Mouse (Mus musculus): ENCODE data around the gene Gm9048.
A peak's percentile ranks its signal among the peaks of the same experiment; 100 is the strongest.
"Not testable (repeated sequence)": the region's sequence is repeated elsewhere in the genome, so short reads cannot be mapped to it uniquely, and the experiment has no call there.

Gm9048 gene

GRCm38 (mm10) chr10:118348579-118348978 is at the start of gene Gm9048:
Gene Gm9048, minus strand, starts transcription at chr10:118348679.
- DNase-seq (ENCODE audit: low read depth, low spot score): not testable (repeated sequence)

GRCm38 (mm10) chr10:118370443-118370842 is 22.0 kb upstream of the Gm9048 start:
- DNase-seq (ENCODE audit: low read depth, low spot score): peak; percentile 70

DNA sequence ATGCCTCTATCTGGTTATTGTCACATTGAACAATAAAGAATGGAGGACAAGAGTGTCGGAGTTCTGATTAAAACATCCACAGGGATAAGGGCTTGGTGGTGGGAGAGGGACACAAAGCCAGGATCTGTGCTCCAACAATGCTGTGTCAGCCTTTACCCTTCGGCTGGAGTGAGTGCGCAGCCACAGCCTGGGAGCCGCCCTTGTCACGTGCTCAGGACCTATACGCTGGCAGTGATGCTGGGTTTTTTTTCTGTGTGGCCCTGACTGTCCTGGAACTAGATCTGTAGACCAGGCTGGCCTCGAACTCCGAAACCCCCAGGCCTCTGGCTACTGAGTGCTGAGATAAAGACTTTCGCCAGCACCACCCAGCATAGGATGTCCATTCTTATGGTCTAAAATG is 21.0 kb upstream of the Gm9048 start:
- DNase-seq (ENCODE audit: low read depth, low spot score): no peak

DNA sequence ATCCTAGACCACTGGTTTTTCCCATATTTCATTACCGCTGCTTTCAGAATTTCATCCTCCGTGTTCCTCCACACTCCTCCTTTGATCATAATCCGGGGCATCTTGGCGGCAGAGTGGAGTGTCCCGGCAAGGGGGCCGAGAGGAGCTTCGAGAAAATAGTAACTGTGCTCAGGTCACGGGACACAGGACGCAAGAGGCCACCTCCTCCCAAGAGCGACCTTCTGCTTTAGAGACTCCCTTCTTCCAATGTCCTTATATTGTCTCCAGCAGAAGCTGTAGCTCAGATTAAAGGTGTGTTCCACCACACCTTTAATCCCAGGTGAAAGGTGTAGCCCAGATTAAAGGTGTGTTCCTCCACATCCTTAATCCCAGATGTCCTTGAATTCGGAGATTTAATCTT is 5.5 kb upstream of the Gm9048 start, which contains the start of gene Gm9049:
TSS of gene Gm9049 (minus strand) at position 101 of the 400 bp plus-strand sequence.
- not testable (repeated sequence) for DNase-seq (ENCODE audit: low read depth, low spot score)

DNA sequence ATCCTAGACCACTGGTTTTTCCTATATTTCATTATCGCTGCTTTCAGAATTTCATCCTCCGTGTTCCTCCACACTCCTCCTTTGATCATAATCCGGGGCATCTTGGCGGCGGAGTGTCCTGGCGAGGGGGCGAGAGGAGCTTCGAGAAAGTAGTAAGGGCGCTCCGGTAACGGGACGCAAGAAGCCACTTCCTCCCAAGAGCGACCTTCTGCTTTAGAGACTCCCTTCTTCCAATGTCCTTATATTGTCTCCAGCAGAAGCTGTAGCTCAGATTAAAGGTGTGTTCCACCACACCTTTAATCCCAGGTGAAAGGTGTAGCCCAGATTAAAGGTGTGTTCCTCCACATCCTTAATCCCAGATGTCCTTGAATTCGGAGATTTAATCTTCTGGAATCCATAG is 5.3 kb downstream of the Gm9048 start, which contains the start of gene Gm9046:
TSS of gene Gm9046 (minus strand) at position 101 of the 400 bp plus-strand sequence.
- DNase-seq (ENCODE audit: low read depth, low spot score): not testable (repeated sequence)

GRCm38 (mm10) chr10:118337731-118338130 is 10.7 kb downstream of the Gm9048 start, which contains the start of gene Gm9045:
Gene Gm9045, minus strand, starts transcription at chr10:118337831.
- not testable (repeated sequence) for DNase-seq (ENCODE audit: low read depth, low spot score)

DNA sequence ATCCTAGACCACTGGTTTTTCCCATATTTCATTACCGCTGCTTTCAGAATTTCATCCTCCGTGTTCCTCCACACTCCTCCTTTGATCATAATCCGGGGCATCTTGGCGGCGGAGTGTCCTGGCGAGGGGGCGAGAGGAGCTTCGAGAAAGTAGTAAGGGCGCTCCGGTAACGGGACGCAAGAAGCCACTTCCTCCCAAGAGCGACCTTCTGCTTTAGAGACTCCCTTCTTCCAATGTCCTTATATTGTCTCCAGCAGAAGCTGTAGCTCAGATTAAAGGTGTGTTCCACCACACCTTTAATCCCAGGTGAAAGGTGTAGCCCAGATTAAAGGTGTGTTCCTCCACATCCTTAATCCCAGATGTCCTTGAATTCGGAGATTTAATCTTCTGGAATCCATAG is 16.2 kb downstream of the Gm9048 start, which contains the start of gene Gm9044:
TSS of gene Gm9044 (minus strand) at position 101 of the 400 bp plus-strand sequence.
- DNase-seq (ENCODE audit: low read depth, low spot score): not testable (repeated sequence)

DNA sequence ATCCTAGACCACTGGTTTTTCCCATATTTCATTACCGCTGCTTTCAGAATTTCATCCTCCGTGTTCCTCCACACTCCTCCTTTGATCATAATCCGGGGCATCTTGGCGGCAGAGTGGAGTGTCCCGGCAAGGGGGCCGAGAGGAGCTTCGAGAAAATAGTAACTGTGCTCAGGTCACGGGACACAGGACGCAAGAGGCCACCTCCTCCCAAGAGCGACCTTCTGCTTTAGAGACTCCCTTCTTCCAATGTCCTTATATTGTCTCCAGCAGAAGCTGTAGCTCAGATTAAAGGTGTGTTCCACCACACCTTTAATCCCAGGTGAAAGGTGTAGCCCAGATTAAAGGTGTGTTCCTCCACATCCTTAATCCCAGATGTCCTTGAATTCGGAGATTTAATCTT is 21.6 kb downstream of the Gm9048 start, which contains the start of gene Gm9040:
TSS of gene Gm9040 (minus strand) at position 101 of the 400 bp plus-strand sequence.
- not testable (repeated sequence) for DNase-seq (ENCODE audit: low read depth, low spot score)

- DNase-seq (ENCODE audit: low read depth, low spot score): no peak
Measured at GRCm38 (mm10) chr10:118319024-118319423, 29.5 kb downstream of the Gm9048 start.

DNA sequence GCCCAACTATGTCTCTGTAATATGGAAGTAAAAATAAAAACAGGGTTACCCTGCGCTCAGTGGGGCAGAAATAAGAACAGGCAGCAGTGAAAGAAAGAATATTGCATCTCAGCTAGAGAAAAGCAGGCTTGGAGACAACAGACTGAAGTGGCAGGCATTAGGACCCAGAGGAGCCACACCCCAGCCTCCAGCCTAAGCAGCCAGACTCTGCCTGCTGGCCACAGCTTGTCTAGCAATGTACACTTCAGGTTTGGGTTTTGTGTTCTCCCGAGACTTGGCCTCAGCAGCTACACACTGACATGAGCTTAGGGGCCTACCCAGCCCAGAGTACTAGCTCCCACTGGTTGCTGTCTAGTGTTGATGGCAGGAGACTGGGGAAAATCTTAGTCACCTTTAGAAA is 46.3 kb downstream of the Gm9048 start:
- DNase-seq (ENCODE audit: low read depth, low spot score): not testable (repeated sequence)
